Mouse (Mus musculus) testis, postnatal 14 days (tissue): ENCODE data around the gene Ctnna2.

Experiments used
- DNase-seq: peaks from one replicate; pipeline ENCODE4 v3.0.0; 2021; ENCODE audit warnings: low spot score

Gene Ctnna2

GRCm38 (mm10) chr6:77265163-77265562 is 714.3 kb downstream of the Ctnna2 start:
- DNase-seq = no peak

DNA sequence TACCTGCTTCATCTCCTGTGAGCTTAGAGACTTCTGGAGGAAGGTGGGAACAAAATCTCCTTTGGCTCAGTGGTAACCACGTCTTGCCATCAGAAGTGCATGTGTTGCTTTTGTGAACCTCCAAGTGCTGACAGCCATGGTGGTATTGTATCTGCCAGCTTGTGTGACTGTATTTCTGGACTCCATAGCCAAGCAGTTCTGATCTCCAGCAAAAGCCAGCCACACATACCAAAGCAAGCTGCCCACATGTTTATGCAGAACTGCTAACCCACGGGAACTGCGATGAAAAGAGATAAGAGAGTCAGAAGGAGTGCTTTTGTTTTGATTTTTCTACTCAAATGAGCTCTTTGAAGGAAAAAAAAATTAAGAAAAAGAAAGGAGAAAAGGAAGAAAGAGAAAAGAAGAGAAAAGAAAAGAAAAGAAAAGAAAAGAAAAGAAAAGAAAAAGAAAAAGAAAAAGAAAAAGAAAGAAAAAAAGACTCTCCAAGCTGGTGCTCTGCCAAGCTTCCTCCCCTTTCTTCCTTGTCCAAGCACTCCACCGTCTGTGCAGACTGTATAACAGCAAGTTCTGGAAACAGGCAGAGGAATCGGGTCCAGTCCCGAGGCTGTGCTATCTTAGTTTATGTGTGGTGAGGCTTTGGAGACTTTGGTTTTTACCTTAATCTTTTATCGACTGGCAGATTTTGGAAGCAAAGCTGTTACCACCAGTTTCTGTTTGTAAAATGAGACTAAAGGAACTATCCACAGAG is 722.0 kb downstream of the Ctnna2 start:
- DNase-seq = no peak

DNA sequence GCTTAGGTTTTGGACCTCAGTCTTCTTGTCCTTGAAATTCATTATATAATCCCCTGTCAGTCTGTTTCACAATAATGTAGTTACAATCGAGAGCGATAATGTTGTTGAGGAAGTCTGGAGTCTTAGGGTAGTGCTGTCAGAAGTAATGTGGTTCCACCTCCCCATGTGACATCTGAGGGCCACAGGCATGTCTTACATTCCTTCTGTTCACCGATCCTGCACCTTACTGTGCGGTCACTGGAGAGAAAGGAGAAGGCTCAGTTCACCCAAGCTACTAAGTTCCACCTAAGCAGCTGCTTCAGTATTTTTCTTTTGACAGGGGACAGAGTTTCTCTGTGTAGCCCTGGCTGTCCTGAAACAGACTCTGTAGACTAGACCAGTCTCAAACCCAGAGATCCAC is 723.2 kb downstream of the Ctnna2 start:
- DNase-seq = no peak

- DNase-seq = no peak
These were observed 726.0 kb downstream of the Ctnna2 start for GRCm38 (mm10) chr6:77253480-77253879.

DNA sequence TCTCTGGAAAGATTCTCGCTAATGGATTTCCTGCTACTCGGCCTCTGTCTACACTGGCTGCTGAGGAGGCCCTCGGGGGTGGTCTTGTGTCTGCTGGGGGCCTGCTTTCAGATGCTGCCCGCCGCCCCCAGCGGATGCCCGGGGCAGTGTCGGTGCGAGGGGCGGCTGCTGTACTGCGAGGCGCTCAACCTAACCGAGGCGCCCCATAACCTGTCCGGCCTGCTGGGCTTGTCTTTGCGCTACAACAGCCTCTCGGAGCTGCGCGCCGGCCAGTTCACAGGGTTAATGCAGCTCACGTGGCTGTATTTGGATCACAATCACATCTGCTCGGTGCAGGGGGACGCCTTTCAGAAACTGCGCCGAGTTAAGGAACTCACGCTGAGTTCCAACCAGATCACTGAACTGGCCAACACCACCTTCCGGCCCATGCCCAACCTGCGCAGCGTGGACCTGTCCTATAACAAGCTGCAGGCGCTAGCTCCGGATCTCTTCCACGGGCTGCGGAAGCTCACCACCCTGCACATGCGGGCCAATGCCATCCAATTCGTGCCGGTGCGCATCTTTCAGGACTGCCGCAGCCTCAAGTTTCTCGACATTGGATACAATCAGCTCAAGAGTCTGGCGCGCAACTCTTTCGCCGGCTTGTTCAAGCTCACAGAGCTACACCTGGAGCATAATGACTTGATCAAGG is 735.8 kb downstream of the Ctnna2 start:
- peak; percentile 15 for DNase-seq

DNA sequence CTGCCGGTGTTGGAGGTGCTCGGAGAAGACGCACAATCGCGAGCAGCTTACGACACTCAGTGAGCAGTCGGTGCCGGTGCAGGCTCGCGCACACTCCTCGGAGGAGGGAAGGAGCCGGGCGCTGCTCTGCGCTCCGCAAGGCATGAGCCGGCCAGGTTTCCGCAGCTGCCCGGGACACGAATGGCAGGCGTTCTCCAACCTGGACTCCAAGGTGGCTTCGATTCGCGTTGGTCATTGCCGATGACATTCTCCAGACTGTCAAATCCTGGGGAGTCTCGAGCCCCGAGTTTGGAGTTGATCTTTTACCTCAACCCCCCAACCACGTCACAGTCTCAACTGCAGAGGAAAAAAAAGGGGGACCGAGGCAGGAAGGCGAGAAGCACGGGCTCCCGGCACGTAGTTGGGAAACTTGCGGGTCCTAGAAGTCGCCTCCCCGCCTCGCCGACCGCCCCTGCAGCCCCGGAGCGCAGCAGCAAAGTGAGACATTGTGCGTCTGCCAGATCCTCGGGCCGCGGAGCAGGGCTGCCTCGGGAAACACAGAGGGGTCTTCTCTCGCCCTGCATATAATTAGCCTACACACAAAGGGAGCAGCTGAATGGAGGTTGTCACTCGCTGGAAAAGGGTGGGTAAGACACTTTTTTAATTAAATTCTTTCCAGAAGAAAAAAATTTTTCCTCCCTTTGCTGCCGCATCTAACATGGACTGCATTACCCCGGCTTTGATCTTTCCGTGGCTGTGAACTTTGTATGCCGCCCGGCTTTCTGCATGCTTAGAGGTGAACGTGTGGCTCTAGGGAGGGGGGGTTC is 736.7 kb downstream of the Ctnna2 start, which contains the start of gene Lrrtm1:
Gene Lrrtm1 (plus strand): TSS at position 89 of the 806 bp plus-strand sequence.
- DNase-seq = peak; percentile 41

DNA sequence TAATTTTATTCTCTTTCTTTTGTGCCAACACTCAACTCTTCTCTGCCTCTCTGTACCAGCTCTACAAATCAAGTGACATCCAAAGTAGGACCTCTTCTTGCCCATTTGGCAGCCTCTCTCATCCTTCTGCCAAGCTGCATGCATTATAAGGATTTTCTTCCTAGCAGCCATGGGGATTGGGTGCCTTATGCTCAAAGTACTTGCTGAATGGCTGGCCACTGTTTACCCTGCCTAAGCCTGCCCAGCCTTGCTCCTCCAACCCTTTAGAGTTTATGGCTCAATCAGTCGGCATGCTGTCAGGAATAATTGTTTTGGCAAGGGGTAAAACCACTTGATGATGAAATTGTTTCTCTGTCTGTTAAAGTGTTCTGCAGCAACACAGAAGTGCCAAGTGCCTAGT is 739.1 kb downstream of the Ctnna2 start:
- DNase-seq = no peak

GRCm38 (mm10) chr6:77222849-77223638 is 756.5 kb downstream of the Ctnna2 start:
- DNase-seq = no peak

- no peak for DNase-seq
These were observed 758.7 kb downstream of the Ctnna2 start for GRCm38 (mm10) chr6:77220776-77221175.

- no peak for DNase-seq
These were observed 760.6 kb downstream of the Ctnna2 start for GRCm38 (mm10) chr6:77218875-77219274.

DNA sequence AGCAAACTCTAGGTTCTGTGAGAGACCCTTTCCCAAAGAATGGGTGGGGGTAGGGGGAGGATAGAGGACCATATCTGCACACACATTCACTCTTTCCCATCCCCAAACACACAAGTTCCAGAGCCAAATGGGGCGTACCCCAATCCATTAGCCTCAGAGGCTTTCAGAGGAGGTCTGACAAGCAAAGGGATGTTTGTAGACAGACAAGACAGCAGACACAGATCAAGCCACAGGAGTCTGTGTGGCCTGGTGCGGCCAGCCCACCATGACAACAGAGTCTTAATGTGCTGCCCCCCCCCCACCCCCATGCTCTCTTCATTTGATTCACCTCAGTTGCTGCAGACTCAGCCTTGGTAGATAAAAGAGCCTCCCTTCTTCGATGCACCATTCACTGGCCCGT is 764.2 kb downstream of the Ctnna2 start:
- DNase-seq = no peak

DNA sequence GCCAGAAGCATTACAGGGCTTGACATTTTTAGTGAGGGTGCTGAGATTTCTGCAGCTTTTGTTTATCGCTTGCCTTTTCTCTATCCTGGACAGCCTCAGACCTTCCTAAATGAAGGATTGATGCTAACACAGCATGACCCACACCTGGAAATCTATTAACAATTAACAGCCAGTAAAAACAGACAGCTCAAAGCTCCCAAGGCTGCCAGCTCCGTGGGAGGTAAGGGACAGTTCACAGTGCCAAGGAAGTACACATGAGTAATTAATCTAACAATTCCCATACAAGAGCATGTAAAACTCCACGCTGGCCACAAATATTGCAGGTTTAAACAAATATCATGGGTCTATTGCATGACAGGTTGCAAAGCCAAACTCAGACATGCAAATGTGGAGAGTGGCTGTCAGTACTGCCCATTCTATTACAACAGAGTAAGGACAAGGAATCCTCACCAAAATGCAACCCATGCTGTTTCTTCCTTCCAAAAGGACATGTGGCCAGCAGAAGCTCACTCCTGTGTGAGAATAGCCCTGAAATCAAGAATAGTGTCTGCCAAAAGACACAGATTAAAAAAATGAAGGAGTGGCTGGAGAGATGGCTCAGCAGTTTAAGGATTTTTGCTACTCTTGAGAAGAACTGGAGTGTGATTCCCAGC is 765.6 kb downstream of the Ctnna2 start:
- no peak for DNase-seq

- DNase-seq = no peak
These were observed 769.6 kb downstream of the Ctnna2 start for GRCm38 (mm10) chr6:77209929-77210328.

DNA sequence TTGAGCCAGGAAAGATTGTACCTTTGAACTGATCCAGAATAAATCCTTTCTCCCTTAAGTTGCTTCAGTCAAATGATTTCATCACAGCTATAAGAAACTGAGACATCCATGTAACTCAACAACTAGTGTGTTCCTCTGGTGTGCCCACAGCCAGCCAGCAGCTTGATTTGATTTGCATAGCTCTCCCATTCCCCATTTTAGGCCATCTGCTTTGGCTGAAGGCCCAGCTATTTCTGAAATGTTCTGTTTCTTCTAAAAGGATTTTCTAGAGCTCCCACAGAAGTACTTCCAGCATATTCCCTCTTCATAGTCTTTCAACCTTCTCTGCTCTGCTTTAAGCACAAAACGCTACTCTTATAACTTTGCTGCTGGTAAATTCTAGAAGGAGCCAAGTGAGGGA is 770.3 kb downstream of the Ctnna2 start:
- DNase-seq = no peak

GRCm38 (mm10) chr6:77199375-77199774 is 780.1 kb downstream of the Ctnna2 start:
- DNase-seq = no peak

DNA sequence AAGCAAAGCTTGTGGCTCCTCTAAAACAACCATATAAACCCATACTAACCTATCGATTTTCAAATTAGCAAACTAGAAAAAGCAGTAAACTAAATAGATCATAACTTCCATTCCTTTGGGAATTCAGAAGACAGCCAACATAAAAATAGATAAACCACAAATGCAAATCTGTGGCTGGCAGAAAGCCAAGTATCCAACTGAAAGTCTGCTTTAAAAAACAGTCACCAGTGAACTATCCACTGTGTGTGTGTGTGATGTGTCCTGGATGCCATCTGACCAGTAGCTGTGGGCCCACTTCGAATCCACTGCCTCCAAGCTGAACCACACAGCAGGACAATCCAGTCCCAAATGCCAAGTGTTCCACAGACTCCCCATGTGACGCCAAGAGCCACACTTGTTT is 782.8 kb downstream of the Ctnna2 start:
- DNase-seq = no peak

- DNase-seq = no peak
These were observed 787.9 kb downstream of the Ctnna2 start for GRCm38 (mm10) chr6:77191635-77192034.

DNA sequence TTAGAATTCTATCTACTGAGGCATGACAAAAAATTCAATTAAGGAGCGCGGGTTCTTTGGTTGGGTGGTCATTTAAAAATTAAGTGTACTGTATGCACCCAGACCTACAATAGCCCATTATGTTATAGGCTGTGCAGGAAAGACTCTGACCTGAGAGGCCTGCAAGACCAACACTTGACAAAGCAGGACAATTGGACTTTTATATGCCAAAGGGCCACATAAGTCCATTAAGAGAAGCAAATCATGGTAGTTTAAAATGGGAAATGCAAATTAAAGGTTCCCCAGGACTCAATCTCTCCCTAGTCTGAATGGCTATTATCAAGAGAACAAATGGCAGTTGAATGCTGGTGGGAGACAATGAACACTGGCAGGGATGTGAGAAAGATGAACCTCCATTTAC is 790.9 kb downstream of the Ctnna2 start:
- no peak for DNase-seq

DNA sequence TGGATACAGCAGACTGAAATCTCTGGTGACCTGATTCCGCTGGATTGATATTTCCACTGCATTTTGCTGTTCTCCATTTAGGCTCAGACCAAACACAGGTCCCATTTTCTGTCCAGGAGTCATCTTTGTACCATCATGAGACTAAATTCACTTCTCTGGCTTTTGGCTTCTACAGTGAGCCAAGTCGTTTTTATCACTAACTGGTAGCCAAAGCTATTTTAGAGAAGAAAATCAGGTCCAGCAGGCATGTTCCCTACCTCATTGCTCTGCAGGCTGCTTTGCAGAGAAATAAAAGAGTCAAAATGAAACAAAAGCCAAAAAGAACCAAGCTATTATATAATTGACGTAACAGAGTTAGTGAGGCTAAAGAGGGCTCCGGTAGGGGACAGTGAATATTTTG is 793.7 kb downstream of the Ctnna2 start:
- no peak for DNase-seq

DNA sequence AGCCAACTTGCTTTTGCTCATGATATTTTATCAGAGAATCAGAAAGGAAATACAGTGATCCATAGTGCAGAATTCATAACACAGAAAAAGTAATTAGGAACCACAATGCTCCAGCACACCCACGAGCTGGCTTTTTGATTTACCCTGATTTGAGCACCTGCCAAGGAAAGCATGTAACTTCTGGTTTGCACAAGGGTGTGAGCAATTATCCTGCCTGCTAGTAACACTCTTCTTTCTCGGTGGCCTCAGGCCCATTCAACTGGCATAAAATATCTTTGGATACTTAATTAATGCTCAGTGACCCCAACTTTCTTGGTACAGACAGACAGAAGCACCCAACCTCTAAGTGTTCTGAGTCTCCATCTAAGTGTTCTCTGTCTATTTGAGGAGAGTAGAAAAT is 794.6 kb downstream of the Ctnna2 start:
- no peak for DNase-seq

- no peak for DNase-seq
These were observed 803.7 kb downstream of the Ctnna2 start for GRCm38 (mm10) chr6:77175764-77176163.
